Mouse (Mus musculus): ENCODE results near the gene Zscan4b.
"Not testable (repeated sequence)": the region's sequence is repeated elsewhere in the genome, so short reads cannot be mapped to it uniquely, and the experiment has no call there.

Zscan4b gene

GRCm38 (mm10) chr7:10904950-10905349 is at the start of gene Zscan4b:
Zscan4b (minus strand) TSS chr7:10905050.
- not testable (repeated sequence) for DNase-seq
